Mouse (Mus musculus) Muller cell, postnatal 12 days (primary cell): ENCODE measurements around the gene Farp1.

Experiments used
- DNase-seq: peaks from one replicate; pipeline ENCODE4 v3.0.0-alpha.2; 2015; ENCODE audit errors: inconsistent ontology term

The Farp1 gene

GRCm38 (mm10) chr14:121145291-121145690 lies 110.3 kb downstream of the Farp1 start:
- DNase-seq = no peak

- DNase-seq = no peak
Observed at GRCm38 (mm10) chr14:121145698-121146097, 110.7 kb downstream of the Farp1 start.

DNA sequence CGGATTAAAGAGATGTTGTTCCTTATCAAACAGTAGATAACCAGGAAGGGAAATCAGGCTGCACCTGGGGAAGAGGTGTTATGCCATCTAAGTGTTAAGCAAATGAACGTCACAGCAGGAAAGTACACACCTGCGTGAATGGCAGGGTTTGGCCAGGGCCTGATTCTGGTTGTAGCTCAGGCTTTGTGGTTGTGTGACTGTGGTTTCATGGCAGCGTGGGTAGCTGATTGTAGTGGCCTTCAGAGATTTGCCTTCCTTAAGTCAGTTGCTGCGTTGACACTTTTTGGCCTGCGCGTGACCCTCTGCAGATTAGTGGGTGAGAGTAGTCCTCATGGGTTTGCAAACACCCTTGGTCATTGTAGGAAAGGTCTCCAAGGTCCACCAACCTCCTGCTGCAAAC lies 111.2 kb downstream of the Farp1 start:
- no peak for DNase-seq

GRCm38 (mm10) chr14:121147026-121147425 lies 112.0 kb downstream of the Farp1 start:
- DNase-seq = no peak

DNA sequence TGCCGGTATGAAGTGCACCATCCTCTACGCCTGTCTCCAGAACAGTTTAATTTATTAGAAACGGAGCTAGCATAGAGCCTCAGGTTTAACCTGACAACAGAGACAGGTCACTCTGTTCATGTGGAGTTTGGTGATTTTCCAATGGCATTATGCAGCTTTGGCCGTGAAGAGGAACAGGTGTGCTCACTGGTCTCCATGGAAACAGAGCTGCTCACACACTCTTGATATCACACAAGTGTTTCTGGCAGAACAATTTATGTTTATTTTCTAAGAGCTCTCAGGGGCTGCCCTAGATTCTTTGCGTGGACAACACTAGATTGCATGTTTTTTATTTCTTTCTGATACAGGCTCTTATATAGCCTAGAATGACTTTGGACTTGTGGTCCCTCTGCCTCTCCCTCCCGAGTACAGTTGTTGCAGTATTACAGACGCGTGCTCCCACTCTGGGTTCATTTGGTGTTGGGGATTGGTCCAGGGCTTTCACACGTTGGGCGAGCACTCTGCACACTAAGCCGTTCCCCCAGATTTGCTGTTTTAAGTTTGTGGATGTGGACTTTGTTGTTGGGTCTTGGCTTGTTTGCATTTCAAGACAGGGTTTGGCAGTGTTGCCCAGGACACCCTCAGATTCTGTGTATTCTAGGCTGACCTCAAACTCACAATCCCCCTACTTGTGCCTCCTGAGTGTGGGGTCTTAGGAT lies 113.2 kb downstream of the Farp1 start:
- DNase-seq = no peak

DNA sequence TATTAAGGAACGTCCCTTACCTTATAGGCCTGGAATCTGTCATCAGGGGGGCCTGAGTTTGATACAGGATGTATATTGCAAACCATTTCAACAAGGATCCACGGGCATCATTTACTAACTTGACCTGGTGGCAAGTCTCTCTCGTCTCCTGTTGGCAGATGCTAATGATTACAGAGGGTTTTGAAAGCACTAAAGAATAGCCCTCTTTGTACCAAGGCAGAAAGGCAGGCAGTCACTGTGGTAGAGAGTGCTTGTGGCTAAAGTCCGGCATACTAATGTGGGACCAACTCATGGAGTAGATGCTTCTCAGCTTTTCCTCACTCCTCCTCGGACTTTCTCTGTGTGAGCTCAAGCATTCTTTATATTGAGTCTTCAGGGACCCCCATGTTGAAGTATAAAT lies 115.0 kb downstream of the Farp1 start:
- no peak for DNase-seq

- DNase-seq = no peak
Observed at GRCm38 (mm10) chr14:121151837-121152236, 116.8 kb downstream of the Farp1 start.

DNA sequence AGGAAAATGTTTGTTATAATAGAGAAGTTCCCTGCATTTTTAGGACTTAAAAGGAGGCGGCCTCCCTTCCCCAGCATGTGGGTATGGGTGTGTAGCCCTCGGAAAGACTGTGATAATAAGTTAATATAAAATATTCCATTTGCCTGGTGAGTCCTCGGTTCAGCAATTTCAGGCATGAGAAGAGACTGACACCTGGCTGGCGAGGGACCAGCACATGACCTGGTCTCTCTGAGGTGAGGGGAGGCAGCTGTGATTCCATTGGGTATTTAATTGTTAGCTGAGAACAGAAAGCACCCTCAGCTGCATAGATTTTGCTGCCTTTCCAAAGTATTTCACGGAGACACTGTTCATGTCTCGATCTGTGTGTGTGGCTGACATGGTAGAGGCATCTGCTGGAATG lies 117.8 kb downstream of the Farp1 start:
- DNase-seq = no peak

DNA sequence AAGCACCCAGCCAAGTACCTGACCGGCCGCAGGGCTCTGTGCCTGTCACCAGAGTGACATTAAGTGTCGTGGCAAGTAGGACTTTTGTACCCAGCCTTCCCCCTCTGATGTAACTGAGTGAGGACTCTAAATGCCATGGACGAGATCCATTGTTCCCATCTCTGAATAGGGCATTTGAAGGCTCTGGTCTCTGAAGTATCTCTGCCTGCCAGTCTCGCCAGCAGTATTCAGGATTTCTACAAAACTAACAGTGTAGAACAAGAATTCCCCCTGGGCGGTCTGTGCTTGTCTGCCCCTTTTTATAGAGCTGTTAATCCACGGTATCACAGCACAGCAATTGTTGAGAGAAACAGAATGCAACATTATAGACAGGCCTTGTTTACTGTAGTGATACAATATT lies 118.3 kb downstream of the Farp1 start:
- DNase-seq = peak; percentile 60

DNA sequence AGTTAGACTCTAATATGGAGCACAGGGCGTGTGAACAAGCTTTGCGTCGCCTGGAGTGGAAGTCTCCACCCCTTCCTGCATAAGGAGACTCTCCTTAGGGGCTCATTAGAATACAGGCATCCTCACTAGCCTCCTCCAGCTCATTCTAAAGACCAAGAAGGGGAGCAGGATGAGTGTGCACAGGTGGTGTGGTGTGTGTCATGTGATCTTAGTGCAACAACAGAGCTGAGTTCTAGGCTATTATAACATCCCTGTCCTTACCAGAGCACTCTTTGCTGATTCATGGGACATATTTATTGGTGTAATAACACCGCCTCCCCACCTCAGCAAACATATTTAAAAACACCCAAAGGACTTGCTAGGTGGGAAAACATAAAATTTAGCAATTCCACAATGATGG lies 120.2 kb downstream of the Farp1 start:
- DNase-seq = no peak

DNA sequence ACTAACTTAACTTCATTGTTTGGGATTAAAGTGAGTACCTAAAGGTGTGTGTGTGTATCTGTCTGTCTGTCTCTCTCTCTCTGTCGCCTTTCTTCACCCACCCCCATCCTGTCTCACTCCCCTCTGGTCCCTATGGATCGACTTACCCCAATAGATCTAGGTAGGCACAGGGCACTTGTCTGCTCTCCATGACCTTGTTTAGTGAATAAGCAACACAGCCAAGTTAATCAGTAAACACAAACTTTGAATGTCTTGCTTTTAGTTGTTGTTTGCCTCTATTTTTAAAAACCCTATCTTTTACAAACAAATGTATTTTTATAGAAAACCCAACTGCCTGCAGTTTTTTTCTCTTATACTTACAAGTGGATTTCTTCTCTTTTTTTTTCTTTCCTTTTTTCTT lies 123.6 kb downstream of the Farp1 start:
- no peak for DNase-seq

DNA sequence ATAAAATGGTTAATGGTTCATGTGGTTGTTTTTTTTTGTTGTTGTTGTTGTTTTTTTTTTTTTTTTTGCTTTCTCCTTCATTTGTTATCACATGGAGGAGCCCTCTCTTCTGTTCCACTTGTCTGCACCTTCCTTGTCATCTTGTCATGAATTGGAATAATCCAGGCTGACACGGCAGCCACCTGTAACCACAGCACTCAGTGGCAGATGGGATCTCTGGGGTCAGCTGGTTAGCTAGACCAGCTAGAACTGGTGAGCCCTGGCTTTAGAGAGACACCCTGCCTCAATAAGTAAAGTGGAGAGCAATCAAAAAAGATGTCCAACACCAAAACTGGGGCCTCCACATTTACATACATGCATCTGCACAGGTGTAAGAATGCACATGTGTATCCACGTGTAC lies 127.8 kb downstream of the Farp1 start:
- no peak for DNase-seq

DNA sequence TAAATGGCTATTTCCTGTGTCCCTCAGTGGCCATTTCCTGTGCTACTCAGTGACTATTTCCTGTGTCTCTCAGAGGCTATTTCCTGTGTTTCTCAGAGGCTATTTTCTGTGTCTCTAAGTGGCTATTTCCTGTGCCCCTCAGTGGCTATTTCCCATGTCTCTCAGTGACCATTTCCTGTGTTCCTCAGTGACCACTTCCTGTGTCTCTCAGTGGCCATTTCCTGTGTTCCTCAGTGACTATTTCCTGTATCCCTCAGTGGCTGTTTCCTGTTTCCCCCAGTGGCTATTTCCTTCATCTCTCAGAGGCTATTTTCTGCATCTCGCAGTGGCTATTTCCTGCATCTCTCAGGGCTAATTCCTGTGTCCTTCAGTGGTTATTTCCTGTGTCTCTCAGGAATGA lies 129.9 kb downstream of the Farp1 start:
- no peak for DNase-seq

- no peak for DNase-seq
Observed at GRCm38 (mm10) chr14:121165408-121166037, 130.5 kb downstream of the Farp1 start.

GRCm38 (mm10) chr14:121166038-121166436 lies 131.0 kb downstream of the Farp1 start:
- no peak for DNase-seq

DNA sequence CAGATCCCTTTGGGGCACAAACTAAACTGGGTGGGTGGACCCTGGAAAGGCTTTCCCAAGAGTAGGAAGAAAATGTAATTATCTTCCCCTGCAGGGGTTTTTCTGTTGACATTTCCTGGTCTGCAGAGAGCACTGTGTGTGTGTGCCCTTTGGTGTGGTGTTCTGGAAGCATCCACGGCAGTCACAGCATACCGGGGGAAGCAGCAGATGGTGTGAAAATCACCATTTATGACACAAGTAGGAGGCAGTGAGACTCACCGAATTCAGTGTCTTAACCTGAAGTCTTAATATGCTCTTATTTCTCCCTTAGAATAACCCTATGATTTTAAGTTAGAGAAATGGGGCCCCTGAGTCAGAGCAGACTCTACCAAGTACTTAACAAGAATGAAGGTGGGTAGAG lies 133.7 kb downstream of the Farp1 start:
- DNase-seq = no peak

- no peak for DNase-seq
Observed at GRCm38 (mm10) chr14:121170321-121170720, 135.3 kb downstream of the Farp1 start.

DNA sequence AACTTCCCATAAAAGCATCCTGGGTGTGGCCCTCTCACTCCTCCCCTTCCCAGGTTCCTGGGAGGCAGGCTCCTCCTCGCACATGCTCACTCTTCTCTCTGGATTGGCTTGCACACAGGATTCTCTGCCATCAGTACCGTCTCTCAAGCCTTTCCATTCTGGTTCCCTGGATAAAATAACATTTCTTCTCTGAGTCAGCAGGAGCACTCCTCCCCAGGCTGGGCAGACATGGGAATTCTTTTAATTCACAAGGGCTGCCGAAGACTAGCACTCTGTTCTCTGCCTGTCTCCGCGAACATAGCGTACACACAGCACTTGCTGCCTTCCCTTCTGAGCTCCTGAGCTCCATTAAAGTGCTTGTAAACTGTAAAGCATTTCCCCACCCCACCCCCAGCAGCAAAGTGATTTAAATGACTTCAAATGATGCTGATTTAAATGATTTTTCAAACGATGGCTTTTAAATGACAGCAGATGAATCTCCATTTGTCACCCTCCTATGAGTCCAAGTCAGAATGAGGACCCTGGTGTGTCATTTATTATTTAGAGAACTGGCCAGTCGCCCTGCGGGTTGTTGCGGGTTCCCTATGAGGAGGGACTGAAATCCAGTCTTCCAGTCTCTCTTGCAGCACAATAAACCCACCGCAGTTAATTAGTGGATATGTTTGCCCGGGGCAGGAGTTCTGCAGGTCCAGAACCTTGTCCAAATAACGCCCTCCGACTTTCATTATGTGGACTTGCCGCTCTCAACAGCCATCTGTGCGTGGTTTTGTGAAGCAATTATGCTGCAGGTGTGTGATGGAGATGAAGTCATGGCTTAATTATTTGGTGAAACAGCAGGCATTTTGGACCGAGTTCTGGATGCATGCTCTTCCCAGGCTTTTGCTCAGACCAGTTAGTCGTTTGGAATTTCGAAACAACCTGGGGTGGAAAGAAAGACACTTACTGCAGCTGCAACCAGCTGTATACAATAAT lies 137.4 kb downstream of the Farp1 start:
- peak; percentile 93 for DNase-seq

- no peak for DNase-seq
Observed at GRCm38 (mm10) chr14:121175385-121175784, 140.4 kb downstream of the Farp1 start.

GRCm38 (mm10) chr14:121175861-121176260 lies 140.9 kb downstream of the Farp1 start:
- DNase-seq = no peak

GRCm38 (mm10) chr14:121177907-121178306 lies 142.9 kb downstream of the Farp1 start:
- no peak for DNase-seq

DNA sequence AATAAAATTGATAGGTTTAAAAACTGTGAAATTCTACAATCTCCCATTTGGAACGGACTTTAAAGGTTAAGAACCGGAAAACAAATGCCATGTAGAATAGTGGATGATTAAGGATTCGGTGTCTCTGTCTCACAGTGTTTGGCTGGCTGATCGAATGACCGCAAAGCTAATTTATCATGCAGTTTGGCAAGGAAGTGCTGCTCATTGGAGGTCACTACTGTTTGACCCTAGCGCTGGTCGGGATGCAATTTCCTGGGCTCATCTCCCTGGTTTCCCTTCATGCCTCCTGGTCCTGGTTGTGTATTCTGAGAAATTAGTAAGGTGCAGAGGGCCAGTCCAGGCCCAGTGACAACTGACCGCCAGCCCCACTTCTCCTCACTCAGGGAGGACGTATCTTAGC lies 145.6 kb downstream of the Farp1 start:
- DNase-seq = no peak

GRCm38 (mm10) chr14:121181798-121182197 lies 146.8 kb downstream of the Farp1 start:
- DNase-seq = no peak
